Mouse (Mus musculus) neutrophil, adult 83 days (primary cell): ENCODE data around the gene Cenpq. TPM values are rescaled to one million over a fixed set of nuclear protein-coding genes. Genes with fewer than 3 reads are reported as not detected.

Experiments
- total RNA-seq, 2 experiments: library from RNA; stranded (reverse); gene quantifications; one replicate each; pipeline ENCODE4 v1.2.4; 2023

Cenpq gene
- 10 to 100 TPM; 19.4 to 20.7 TPM for total RNA-seq

GRCm38 (mm10) chr17:40934420-40935231, at the start of gene Cenpq, which contains the start of gene Mut:
Gene Cenpq, minus strand, starts transcription at chr17:40935047.
Gene Mut, plus strand, starts transcription at chr17:40934685.

GRCm38 (mm10) chr17:40914250-40914649, 20.6 kb downstream of the Cenpq start, which contains the start of gene Glyatl3:
Gene Glyatl3, minus strand, starts transcription at chr17:40914350.

GRCm38 (mm10) chr17:40879924-40880691, 54.7 kb downstream of the Cenpq start, which contains the start of gene 9130008F23Rik:
Gene 9130008F23Rik, minus strand, starts transcription at chr17:40880559.

Other genes with a start within 250 kb of the Cenpq start
- gene Esp1, start 207.9 kb downstream of the Cenpq start, total RNA-seq = not detected
- gene Crisp2, start 128.0 kb downstream of the Cenpq start, total RNA-seq = not detected
- gene Rhag, start 123.9 kb downstream of the Cenpq start, total RNA-seq = 10 to 100 TPM; 13.9 to 22.8 TPM
- gene 9130008F23Rik, start 54.5 kb downstream of the Cenpq start, total RNA-seq = under 1 TPM in 1 of 2 experiments, not detected in 1; 0.92 TPM
- gene Glyatl3, start 20.7 kb downstream of the Cenpq start, total RNA-seq = not detected
- 10 to 100 TPM in 1 of 2 experiments, 1 to 10 TPM in 1; 9.7 to 11.6 TPM for gene Mut, start 362 bp downstream of the Cenpq start, total RNA-seq